14 mouse cellular contexts compared by ENCODE assay signal in genomic region chr11:17288884-17289283, GRCm38 (mm10).
"Had no signal": no experiment of that assay in that cellular context is flagged by ENCODE, and none has a peak within 500 bp of the region (broad histone marks: within the 10 kb centered on the region; RNA-seq: fewer than 3 reads in every experiment).

No protein-coding gene starts in this region.

- H3K27me3 ChIP-seq: midbrain, embryonic 13.5 days; midbrain, embryonic 15.5 days; neural tube, embryonic 12.5 days; stomach, embryonic 15.5 days had no signal

- DNase-seq: lung, adult 18-20 months; lung, embryonic 14.5 days; lung, postnatal 10 days; lung, postnatal 4 days; right cerebral cortex, postnatal 14 days; thymus, adult 2 months; thymus, postnatal 25 days; thymus, postnatal 4 days had no signal

- H3K9ac ChIP-seq: lung, embryonic 14.5 days; midbrain, embryonic 13.5 days; midbrain, embryonic 15.5 days; neural tube, embryonic 12.5 days; stomach, embryonic 15.5 days had no signal

- H3K4me2 ChIP-seq: lung, embryonic 14.5 days; midbrain, embryonic 11.5 days; midbrain, embryonic 13.5 days; midbrain, embryonic 15.5 days; neural tube, embryonic 12.5 days; stomach, embryonic 15.5 days had no signal

- H3K4me3 ChIP-seq: midbrain, embryonic 13.5 days; midbrain, embryonic 15.5 days; neural tube, embryonic 12.5 days; stomach, embryonic 15.5 days had no signal

- H3K9me3 ChIP-seq: midbrain, embryonic 13.5 days; midbrain, embryonic 15.5 days; neural tube, embryonic 12.5 days; stomach, embryonic 15.5 days had no signal

- H3K27ac ChIP-seq: midbrain, embryonic 13.5 days; midbrain, embryonic 15.5 days; neural tube, embryonic 12.5 days; stomach, embryonic 15.5 days; stomach, postnatal 0 days had no signal

- ATAC-seq: midbrain, embryonic 13.5 days; midbrain, embryonic 15.5 days had no signal

- H3K4me1 ChIP-seq: midbrain, embryonic 13.5 days; midbrain, embryonic 15.5 days; neural tube, embryonic 12.5 days; stomach, embryonic 15.5 days had no signal

- H3K36me3 ChIP-seq: midbrain, embryonic 13.5 days; midbrain, embryonic 15.5 days; neural tube, embryonic 12.5 days; stomach, embryonic 15.5 days had no signal
